8 mouse cellular contexts compared by ENCODE assay signal in genomic region chr11:59746614-59747013, GRCm38 (mm10). TPM values are rescaled to one million over a fixed set of nuclear protein-coding genes. Genes with fewer than 3 reads are reported as not detected.
DNase-seq lines count a peak whose midpoint lies in the region; ATAC-seq and TF ChIP-seq lines count a peak whose summit lies in the region.
"Had no signal": no experiment of that assay in that cellular context is flagged by ENCODE, and none has a peak within 500 bp of the region (broad histone marks: within the 10 kb centered on the region; RNA-seq: fewer than 3 reads in every experiment).

No protein-coding gene starts in this region.

- H3K27ac ChIP-seq in kidney, embryonic 16.5 days (ENCODE audit: low read length): no peak overlapping the region
- H3K27ac ChIP-seq: midbrain, embryonic 12.5 days had no signal

- H3K27me3 ChIP-seq in kidney, embryonic 16.5 days (ENCODE audit: insufficient read depth, low read length): no peaks in the 10 kb centered on the region
- H3K27me3 ChIP-seq in E14TG2a.4 (ENCODE audit: insufficient read depth, low read length): no peaks in the 10 kb centered on the region
- H3K27me3 ChIP-seq: midbrain, embryonic 12.5 days had no signal

- peak; percentile 55 for TF ChIP-seq CTCF in E14TG2a.4 (conservative IDR thresholded peaks at IDR 0.05; ENCODE audit: low read length)

- no peak overlapping the region for H3K4me2 ChIP-seq in kidney, embryonic 16.5 days (replicated peaks; ENCODE audit: low read depth, low read length)
- H3K4me2 ChIP-seq: midbrain, embryonic 12.5 days had no signal

- peak; percentile 40 for DNase-seq in kidney, adult 11 months
- DNase-seq in adrenal gland, adult 2 months: peak; percentile 56
- peak; percentile 61 to 71 for DNase-seq in heart, postnatal 14 days
- DNase-seq in lung, postnatal 10 days: peak; percentile 78
- peak; percentile 63 for DNase-seq in thymus, postnatal 25 days

- H3K4me1 ChIP-seq in kidney, embryonic 16.5 days (ENCODE audit: insufficient read depth, low read length): no peaks in the 10 kb centered on the region
- 0 out of 2 replicates have a peak, but pooled peaks cover 1% of the 10 kb centered on the region for H3K4me1 ChIP-seq in E14TG2a.4 (replicated peaks; ENCODE audit: low read depth, low read length)
- H3K4me1 ChIP-seq: midbrain, embryonic 12.5 days had no signal

- H3K9ac ChIP-seq in kidney, embryonic 16.5 days (replicated peaks; ENCODE audit: low read length): no peak overlapping the region
- H3K9ac ChIP-seq: midbrain, embryonic 12.5 days had no signal

- H3K9me3 ChIP-seq in kidney, embryonic 16.5 days (ENCODE audit: low read length): no peaks in the 10 kb centered on the region
- H3K9me3 ChIP-seq in E14TG2a.4 (ENCODE audit: low read length): no peaks in the 10 kb centered on the region
- H3K9me3 ChIP-seq: midbrain, embryonic 12.5 days had no signal

- H3K4me3 ChIP-seq in kidney, embryonic 16.5 days (ENCODE audit: low read length): no peak overlapping the region
- no peak overlapping the region for H3K4me3 ChIP-seq in E14TG2a.4 (replicated peaks; ENCODE audit: low read length)
- H3K4me3 ChIP-seq: midbrain, embryonic 12.5 days had no signal

- no peak for ATAC-seq in kidney, embryonic 16.5 days (ENCODE audit: low FRiP score, low TSS enrichment)

- H3K36me3 ChIP-seq in kidney, embryonic 16.5 days (ENCODE audit: insufficient read depth, low read length): peaks cover 67% of the 10 kb centered on the region
- peaks cover 72% of the 10 kb centered on the region for H3K36me3 ChIP-seq in E14TG2a.4 (ENCODE audit: insufficient read depth, low read length)

- WGBS in kidney, embryonic 16.5 days: 91% methylated on average over 2 of the region's 2 CpGs

- intact Hi-C loops in heart, postnatal 14 days (cut with DNase I): loop anchor here (1.0 to 10.0 kb wide), 2 partner anchors 125 to 222 kb away; partner anchors contain the start of gene Zkscan17

RNA-seq across cellular contexts. Expression of gene Pld6, which starts 40.8 kb away (rescaled TPM):
- 5.8 and 6.6 TPM in 2 replicates for polyA plus RNA-seq in kidney, embryonic 16.5 days (2015; fragmentation: Nextera tagmentation; extraction: Ambion mirVana)
- 1 to 10 TPM; 1.7 to 2.6 TPM for total RNA-seq in adrenal gland, adult 2 months (2021)
- 10.6 and 12.5 TPM in 2 replicates for polyA plus RNA-seq in adrenal gland, adult 2 months (2012; rRNA removed)
- under 1 TPM; 0.54 to 0.76 TPM for total RNA-seq in heart, postnatal 14 days (2021)
